7 mouse cellular contexts compared by ENCODE assay signal in genomic region chr10:27616641-27617415, GRCm38 (mm10). TPM values are rescaled to one million over a fixed set of nuclear protein-coding genes. Genes with fewer than 3 reads are reported as not detected.
DNase-seq lines count a peak whose midpoint lies in the region; ATAC-seq and TF ChIP-seq lines count a peak whose summit lies in the region.

No protein-coding gene starts in this region.

- H3K4me3 ChIP-seq in hindbrain, embryonic 15.5 days, result peak overlapping the region; percentile 32
- peak overlapping the region; percentile 42; the same call in 1 of the 2 replicates for H3K4me3 ChIP-seq in liver, adult 2 months (ENCODE audit: insufficient read depth, low read depth, low read length)
- peak overlapping the region; percentile 24 for H3K4me3 ChIP-seq in neural tube, embryonic 12.5 days

- no peak overlapping the region for H3K27ac ChIP-seq in hindbrain, embryonic 15.5 days (replicated peaks)
- no peak overlapping the region for H3K27ac ChIP-seq in liver, adult 2 months (replicated peaks; ENCODE audit: insufficient read depth, low read depth, low read length)
- H3K27ac ChIP-seq in neural tube, embryonic 12.5 days, result no peak overlapping the region

- TF ChIP-seq POLR2A in brain, embryonic 14.5 days (IDR thresholded peaks at IDR 0.05; ENCODE audit: borderline replicate concordance, extremely low read depth, insufficient read depth, insufficient read length, poor library complexity, severe bottlenecking), result no peak
- no peak for TF ChIP-seq POLR2A in liver, adult 2 months (IDR thresholded peaks at IDR 0.05; ENCODE audit: extremely low read depth, insufficient read depth, low read length)

- H3K36me3 ChIP-seq in hindbrain, embryonic 15.5 days, result no peaks in the 10 kb centered on the region
- H3K36me3 ChIP-seq in liver, adult 2 months (ENCODE audit: control insufficient read depth, insufficient read depth, low read length), result no peaks in the 10 kb centered on the region
- H3K36me3 ChIP-seq in neural tube, embryonic 12.5 days, result no peaks in the 10 kb centered on the region

- no peaks in the 10 kb centered on the region for H3K79me2 ChIP-seq in liver, adult 2 months (ENCODE audit: control insufficient read depth, insufficient read depth, low read length)

- 14% methylated on average over 18 of the region's 18 CpGs for WGBS in hindbrain, embryonic 15.5 days
- WGBS in liver, adult 2 months, result 16% methylated on average over 18 of the region's 18 CpGs
- WGBS in neural tube, embryonic 12.5 days, result 13% methylated on average over 18 of the region's 18 CpGs

- H3K9ac ChIP-seq in hindbrain, embryonic 15.5 days, result peak overlapping the region; percentile 27; the same call in 1 of the 2 replicates
- no peak overlapping the region for H3K9ac ChIP-seq in liver, adult 2 months (ENCODE audit: low read depth, low read length)
- peak overlapping the region; percentile 48 for H3K9ac ChIP-seq in neural tube, embryonic 12.5 days

- ATAC-seq in hindbrain, embryonic 15.5 days (ENCODE audit: low FRiP score, low read depth), result peak; percentile 56
- peak; percentile 61; the same call in 1 of the 2 replicates for ATAC-seq in neural tube, embryonic 12.5 days (ENCODE audit: low FRiP score, low read depth)
- ATAC-seq in megakaryocyte progenitor cell, adult 5-6 weeks (replicated peaks; ENCODE audit: poor library complexity), result no peak

- DNase-seq in ES-CJ7 (ENCODE audit: low read depth, low spot score), result peak; percentile 22
- DNase-seq in brain, embryonic 14.5 days (ENCODE audit: low read depth), result peak; percentile 30
- DNase-seq in gastrocnemius, adult 8-10 months (ENCODE audit: low spot score in 2 of 2), result peak; percentile 33 to 38
- DNase-seq in liver, adult 2 months (ENCODE audit: extremely low read depth, low read depth, low spot score), result no peak

- H3K9me3 ChIP-seq in hindbrain, embryonic 15.5 days, result no peaks in the 10 kb centered on the region
- no peaks in the 10 kb centered on the region for H3K9me3 ChIP-seq in neural tube, embryonic 12.5 days

- no peak for TF ChIP-seq CTCF in brain, embryonic 14.5 days (IDR thresholded peaks at IDR 0.05; ENCODE audit: borderline replicate concordance, extremely low read depth, insufficient read depth, insufficient read length)
- no peak for TF ChIP-seq CTCF in liver, adult 2 months (IDR thresholded peaks at IDR 0.05; ENCODE audit: low read depth, low read length)

- H3K4me1 ChIP-seq in hindbrain, embryonic 15.5 days (replicated peaks), result peaks cover 8% of the 10 kb centered on the region
- no peaks in the 10 kb centered on the region for H3K4me1 ChIP-seq in liver, adult 2 months (ENCODE audit: control insufficient read depth, insufficient read depth, low read length)
- H3K4me1 ChIP-seq in neural tube, embryonic 12.5 days, result no peaks in the 10 kb centered on the region

- H3K4me2 ChIP-seq in hindbrain, embryonic 15.5 days, result peak overlapping the region; percentile 56
- peak overlapping the region; percentile 55 for H3K4me2 ChIP-seq in neural tube, embryonic 12.5 days (replicated peaks)

- H3K27me3 ChIP-seq in hindbrain, embryonic 15.5 days, result no peaks in the 10 kb centered on the region
- H3K27me3 ChIP-seq in liver, adult 2 months (ENCODE audit: control insufficient read depth, insufficient read depth, low read length), result no peaks in the 10 kb centered on the region
- H3K27me3 ChIP-seq in neural tube, embryonic 12.5 days (replicated peaks), result no peaks in the 10 kb centered on the region

RNA-seq across cellular contexts. Expression of gene Lama2, which starts 2.7 kb away (rescaled TPM):
- polyA plus RNA-seq in brain, embryonic 14.5 days (2012; rRNA removed), result 3.5 and 7.2 TPM in 2 replicates
- total RNA-seq in gastrocnemius, adult 8-10 months (2022), result 10 to 100 TPM; 32.5 to 41.1 (median 39.0) TPM
- polyA plus RNA-seq in hindbrain, embryonic 15.5 days (2015; fragmentation: Nextera tagmentation; extraction: Ambion mirVana), result 5.7 and 7.5 TPM in 2 replicates
- total RNA-seq in liver, adult 2 months (2014; rRNA removed), result 1.9 and 2.9 TPM in 2 replicates
- 0.62 and 1.1 TPM in 2 replicates for polyA plus RNA-seq in liver, adult 2 months (2012; rRNA removed)
- polyA plus RNA-seq in neural tube, embryonic 12.5 days (2016; fragmentation: Nextera tagmentation; extraction: Ambion mirVana), result 10.1 and 12.3 TPM in 2 replicates
- not detected in 2 replicates for total RNA-seq in megakaryocyte progenitor cell, adult 5-6 weeks (2015)
- not detected in 2 replicates for total RNA-seq in megakaryocyte progenitor cell, adult 5-6 weeks (2017)
